Mouse (Mus musculus): Measurements from ENCODE around the gene Arfgap2.
A peak's percentile ranks its signal among the peaks of the same experiment; 100 is the strongest.
"Not testable (repeated sequence)": the region's sequence is repeated elsewhere in the genome, so short reads cannot be mapped to it uniquely, and the experiment has no call there.

The Arfgap2 gene

GRCm38 (mm10) chr2:91264711-91265681 is at the start of gene Arfgap2:
Gene Arfgap2 (plus strand): TSS chr2:91264974.
- DNase-seq (ENCODE audit: low spot score), result peak; percentile 93

- DNase-seq (ENCODE audit: low spot score), result no peak
Observed at GRCm38 (mm10) chr2:91217032-91217431, 47.7 kb upstream of the Arfgap2 start.

- DNase-seq (ENCODE audit: low spot score), result no peak
Observed at GRCm38 (mm10) chr2:91220501-91220900, 44.3 kb upstream of the Arfgap2 start.

- DNase-seq (ENCODE audit: low spot score), result no peak
Observed at GRCm38 (mm10) chr2:91223614-91224013, 41.2 kb upstream of the Arfgap2 start.

GRCm38 (mm10) chr2:91229735-91230134 is 35.0 kb upstream of the Arfgap2 start:
- no peak for DNase-seq (ENCODE audit: low spot score)

- DNase-seq (ENCODE audit: low spot score), result peak; percentile 91
Observed at GRCm38 (mm10) chr2:91236601-91237510, 27.9 kb upstream of the Arfgap2 start, which contains the start of gene Ddb2. Gene Ddb2 (minus strand): TSS chr2:91236982.

GRCm38 (mm10) chr2:91237511-91238080 is 27.2 kb upstream of the Arfgap2 start:
- DNase-seq (ENCODE audit: low spot score), result not testable (repeated sequence)

GRCm38 (mm10) chr2:91242547-91242946 is 22.2 kb upstream of the Arfgap2 start:
- DNase-seq (ENCODE audit: low spot score), result no peak

- no peak for DNase-seq (ENCODE audit: low spot score)
Observed at GRCm38 (mm10) chr2:91243416-91243815, 21.4 kb upstream of the Arfgap2 start.

GRCm38 (mm10) chr2:91244557-91245228 is 20.1 kb upstream of the Arfgap2 start:
- DNase-seq (ENCODE audit: low spot score), result no peak

- no peak for DNase-seq (ENCODE audit: low spot score)
Observed at GRCm38 (mm10) chr2:91248366-91248765, 16.4 kb upstream of the Arfgap2 start.

GRCm38 (mm10) chr2:91252001-91252400 is 12.8 kb upstream of the Arfgap2 start:
- DNase-seq (ENCODE audit: low spot score), result no peak

- no peak for DNase-seq (ENCODE audit: low spot score)
Observed at GRCm38 (mm10) chr2:91252512-91252911, 12.3 kb upstream of the Arfgap2 start.

GRCm38 (mm10) chr2:91254725-91255380 is 9.9 kb upstream of the Arfgap2 start:
- no peak for DNase-seq (ENCODE audit: low spot score)

- no peak for DNase-seq (ENCODE audit: low spot score)
Observed at GRCm38 (mm10) chr2:91255661-91256150, 9.1 kb upstream of the Arfgap2 start, which contains the start of gene Pacsin3. Gene Pacsin3 (plus strand): TSS chr2:91255954.

- DNase-seq (ENCODE audit: low spot score), result peak; percentile 63
Observed at GRCm38 (mm10) chr2:91256256-91257125, 8.3 kb upstream of the Arfgap2 start.

- peak; percentile 37 for DNase-seq (ENCODE audit: low spot score)
Observed at GRCm38 (mm10) chr2:91257126-91257980, 7.4 kb upstream of the Arfgap2 start.

- DNase-seq (ENCODE audit: low spot score), result no peak
Observed at GRCm38 (mm10) chr2:91258054-91258453, 6.7 kb upstream of the Arfgap2 start.

GRCm38 (mm10) chr2:91258830-91259229 is 5.9 kb upstream of the Arfgap2 start:
- DNase-seq (ENCODE audit: low spot score), result no peak

Data from urinary bladder, postnatal 25 days (tissue).